Mouse (Mus musculus) limb, embryonic 12.5 days (tissue): Measurements from ENCODE around the gene E030018B13Rik. TPM values are rescaled to one million over a fixed set of nuclear protein-coding genes. Genes with fewer than 3 reads are reported as not detected.
A peak's percentile ranks its signal among the peaks of the same experiment; 100 is the strongest.

Experiments
- ATAC-seq: fragments of 200-750 bp; cut with Nextera tagmentation; 2 replicates; pipeline ENCODE4 v1.8.0; 2017; ENCODE audit warnings: low read depth, moderate TSS enrichment; ENCODE audit not compliant: insufficient number of reproducible peaks, insufficient read depth, low FRiP score, low TSS enrichment
- H3K27ac ChIP-seq: fragments of 300-500 bp; sonication (generic); 2 replicates; pipeline ENCODE4 v1.5.1; 2016; ENCODE audit warnings: mild to moderate bottlenecking, moderate library complexity
- H3K27me3 ChIP-seq: fragments of 300-500 bp; sonication (generic); 2 replicates; pipeline ENCODE4 v1.6.1; 2016; ENCODE audit warnings: mild to moderate bottlenecking, moderate library complexity
- H3K36me3 ChIP-seq: fragments of 300-500 bp; sonication (generic); 2 replicates; pipeline ENCODE4 v1.6.1; 2016; ENCODE audit warnings: mild to moderate bottlenecking, moderate library complexity
- H3K4me1 ChIP-seq: fragments of 300-500 bp; sonication (generic); replicated peaks from 2 replicates; pipeline ENCODE4 v1.6.1; 2016
- H3K4me2 ChIP-seq: fragments of 300-500 bp; sonication (generic); 2 replicates; pipeline ENCODE4 v1.6.1; 2016; ENCODE audit warnings: mild to moderate bottlenecking, moderate library complexity
- H3K4me3 ChIP-seq: fragments of 300-500 bp; sonication (generic); replicated peaks from 2 replicates; pipeline ENCODE4 v1.5.1; 2016; ENCODE audit warnings: mild to moderate bottlenecking
- H3K9ac ChIP-seq: fragments of 300-500 bp; sonication (generic); replicated peaks from 2 replicates; pipeline ENCODE4 v1.6.1; 2016; ENCODE audit warnings: mild to moderate bottlenecking, moderate library complexity
- H3K9me3 ChIP-seq: fragments of 300-500 bp; sonication (generic); 2 replicates; pipeline ENCODE4 v1.6.1; 2016; ENCODE audit warnings: mild to moderate bottlenecking, moderate library complexity
- WGBS: fragments of 180-500 bp; shearing (Covaris S2); methylation state at CpG from one replicate; pipeline ENCODE4 v1.1.7; 2016; 5-methylcytosine and 5-hydroxymethylcytosine counted together
- polyA plus RNA-seq: library from polyadenylated mRNA; unstranded; fragments of >200 nt; fragmentation: Nextera tagmentation; extraction: Ambion mirVana; gene quantifications from 2 replicates; pipeline ENCODE4 v1.2.1, GENCODE M21; 2016

The E030018B13Rik gene
- polyA plus RNA-seq, 1 experiment from 2014 or later = not detected

GRCm38 (mm10) chr7:63955440-63955839 is 38.8 kb downstream of the E030018B13Rik start:
- Histone ChIP-seq H3K9me3 (no peaks in the 10 kb centered on the region), H3K9ac (no peak overlapping the region), H3K4me3 (no peak overlapping the region), H3K27me3 (no peaks in the 10 kb centered on the region), H3K36me3 (no peaks in the 10 kb centered on the region), H3K4me1 (no peaks in the 10 kb centered on the region), H3K27ac (no peak overlapping the region), H3K4me2 (no peak overlapping the region)
- 84% methylated on average over 2 of the region's 2 CpGs for WGBS
- ATAC-seq = no peak

GRCm38 (mm10) chr7:63956138-63956823 is 39.6 kb downstream of the E030018B13Rik start:
- Histone ChIP-seq H3K4me3 (no peak overlapping the region), H3K9ac (no peak overlapping the region), H3K4me2 (no peak overlapping the region), H3K9me3 (no peaks in the 10 kb centered on the region), H3K27me3 (no peaks in the 10 kb centered on the region), H3K36me3 (no peaks in the 10 kb centered on the region), H3K27ac (no peak overlapping the region), H3K4me1 (no peaks in the 10 kb centered on the region)
- no peak for ATAC-seq
- WGBS = 74% methylated on average over 14 of the region's 14 CpGs

DNA sequence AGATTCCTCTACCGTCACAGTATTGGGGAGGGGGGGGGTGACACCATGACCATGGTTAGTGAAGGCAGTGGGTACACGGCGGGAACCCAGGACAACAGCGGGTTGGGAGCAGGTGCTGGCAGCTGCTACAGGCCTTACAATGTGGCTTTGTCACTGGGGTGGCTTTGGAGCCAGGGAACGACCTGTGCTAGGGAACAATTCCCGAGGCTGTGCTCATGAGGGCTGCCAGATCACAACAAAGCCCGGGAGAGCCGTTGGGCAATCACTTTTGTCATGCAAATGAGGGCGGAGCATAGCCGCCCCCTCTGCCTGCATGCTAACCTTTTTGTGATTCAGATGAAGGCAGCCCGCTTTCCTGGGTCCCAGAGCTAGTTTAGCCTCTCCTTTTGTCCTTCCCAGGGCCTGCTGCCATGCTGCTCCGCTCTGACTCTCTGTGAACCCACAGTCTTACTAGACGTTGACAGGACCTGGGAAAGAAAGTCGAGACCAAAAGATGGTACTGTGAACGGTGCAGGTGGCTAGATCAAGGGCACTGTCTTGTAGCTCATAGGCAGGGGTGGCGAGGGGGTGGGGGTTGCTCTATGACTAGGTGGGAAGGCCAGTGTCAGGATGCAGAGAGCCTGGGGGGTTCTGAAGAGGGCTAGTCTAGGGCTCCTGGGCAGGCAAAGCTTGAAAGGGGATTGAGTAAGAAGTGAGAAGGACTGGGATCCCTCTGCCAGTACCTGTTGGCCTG is 40.5 kb downstream of the E030018B13Rik start:
- no peak overlapping the region for H3K4me2 ChIP-seq
- 0 out of 2 replicates have a peak, but pooled peaks have one; percentile 44 for ATAC-seq

GRCm38 (mm10) chr7:63957872-63958640 is 41.4 kb downstream of the E030018B13Rik start:
- ATAC-seq = no peak
- Histone ChIP-seq H3K9ac (no peak overlapping the region), H3K9me3 (no peaks in the 10 kb centered on the region), H3K4me1 (no peaks in the 10 kb centered on the region), H3K4me2 (no peak overlapping the region), H3K27ac (no peak overlapping the region), H3K4me3 (no peak overlapping the region), H3K27me3 (no peaks in the 10 kb centered on the region), H3K36me3 (no peaks in the 10 kb centered on the region)
- WGBS = 85% methylated on average over 12 of the region's 12 CpGs

More for the DNA sequence above, 40.5 kb downstream of the E030018B13Rik start:
- Histone ChIP-seq H3K4me1 (no peaks in the 10 kb centered on the region), H3K4me3 (no peak overlapping the region), H3K27me3 (no peaks in the 10 kb centered on the region), H3K9ac (no peak overlapping the region), H3K9me3 (no peaks in the 10 kb centered on the region), H3K36me3 (no peaks in the 10 kb centered on the region), H3K27ac (no peak overlapping the region)
- 16% methylated on average over 16 of the region's 16 CpGs for WGBS

DNA sequence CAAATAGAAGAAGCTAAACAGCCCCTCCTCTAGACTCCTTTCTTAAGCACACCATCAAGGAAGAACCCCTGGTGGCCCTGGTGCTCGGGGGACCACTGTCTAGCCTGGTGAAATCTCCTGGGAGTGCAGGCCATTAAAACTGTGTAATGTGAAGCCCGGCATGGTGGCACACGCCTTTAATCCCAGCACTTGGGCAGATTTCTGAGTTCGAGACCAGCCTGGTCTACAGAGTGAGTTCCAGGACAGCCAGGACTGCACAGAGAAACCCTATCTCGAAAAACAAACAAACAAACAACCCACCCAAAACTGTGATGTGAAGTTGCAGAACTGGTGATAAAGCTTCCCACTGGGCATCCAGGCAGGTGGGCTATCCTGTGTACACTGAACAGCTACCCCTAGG is 47.0 kb downstream of the E030018B13Rik start:
- H3K4me2 ChIP-seq = no peak overlapping the region
- H3K36me3 ChIP-seq = no peaks in the 10 kb centered on the region
- WGBS = 67% methylated on average over 5 of the region's 5 CpGs
- H3K4me3 ChIP-seq = no peak overlapping the region
- no peak overlapping the region for H3K27ac ChIP-seq
- no peaks in the 10 kb centered on the region for H3K27me3 ChIP-seq
- H3K9me3 ChIP-seq = no peaks in the 10 kb centered on the region
- ATAC-seq = no peak
- H3K4me1 ChIP-seq = peaks cover 11% of the 10 kb centered on the region
- no peak overlapping the region for H3K9ac ChIP-seq

GRCm38 (mm10) chr7:63964121-63964520 is 47.5 kb downstream of the E030018B13Rik start:
- ATAC-seq = peak; percentile 48; the same call in 1 of the 2 replicates
- Histone ChIP-seq H3K4me3 (no peak overlapping the region), H3K9ac (no peak overlapping the region), H3K27me3 (no peaks in the 10 kb centered on the region), H3K4me1 (peaks cover 11% of the 10 kb centered on the region), H3K9me3 (no peaks in the 10 kb centered on the region), H3K27ac (no peak overlapping the region), H3K4me2 (no peak overlapping the region), H3K36me3 (no peaks in the 10 kb centered on the region)
- WGBS = 73% methylated on average over 6 of the region's 6 CpGs

GRCm38 (mm10) chr7:63965135-63965534 is 48.5 kb downstream of the E030018B13Rik start:
- H3K4me2 ChIP-seq = no peak overlapping the region
- peaks cover 15% of the 10 kb centered on the region for H3K4me1 ChIP-seq
- 0 out of 2 replicates have a peak, but pooled peaks have one; percentile 28 for ATAC-seq
- H3K4me3 ChIP-seq = no peak overlapping the region
- no peaks in the 10 kb centered on the region for H3K27me3 ChIP-seq
- 78% methylated on average over 2 of the region's 2 CpGs for WGBS
- no peaks in the 10 kb centered on the region for H3K9me3 ChIP-seq
- no peaks in the 10 kb centered on the region for H3K36me3 ChIP-seq
- no peak overlapping the region for H3K9ac ChIP-seq
- H3K27ac ChIP-seq = peak overlapping the region; percentile 12; the same call in 1 of the 2 replicates

DNA sequence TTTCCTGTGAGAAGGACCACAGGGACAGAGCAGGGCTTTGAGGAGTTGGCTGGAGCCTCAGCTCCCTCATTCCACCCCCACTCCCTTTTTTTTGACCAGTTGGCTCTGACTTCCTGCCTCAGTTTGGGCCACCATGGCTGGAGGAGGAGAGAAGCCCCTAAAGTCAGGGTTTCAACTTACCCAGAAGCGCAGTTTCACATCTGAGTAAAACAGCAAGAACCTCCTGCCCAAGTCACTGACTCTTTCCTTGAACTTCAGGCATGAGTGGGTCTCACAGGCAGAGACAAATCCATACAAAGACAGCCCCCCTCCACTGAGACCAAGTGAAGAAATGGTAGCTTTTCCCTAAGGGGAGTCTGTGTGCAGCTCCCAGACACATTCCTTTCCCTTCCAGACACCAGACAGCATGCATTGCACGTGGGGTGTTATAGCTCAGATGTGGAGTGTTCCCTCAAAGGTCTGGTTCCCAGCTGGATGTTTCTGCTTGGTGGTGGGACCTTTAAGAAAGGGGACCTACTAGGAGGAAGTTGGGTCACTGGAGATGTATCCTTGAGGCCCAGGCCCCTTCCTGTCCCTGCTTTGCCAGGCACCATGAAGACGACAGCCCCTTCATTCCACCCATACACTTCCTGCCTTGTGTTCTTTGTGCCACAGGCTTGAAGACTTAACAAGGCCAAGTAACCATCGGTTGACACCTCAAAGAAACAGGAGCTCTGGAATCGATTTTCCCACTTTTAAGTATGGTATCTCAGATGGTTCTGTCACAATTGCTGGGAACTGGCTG is 49.2 kb downstream of the E030018B13Rik start:
- H3K27ac ChIP-seq = 0 out of 2 replicates have a peak overlapping the region, but pooled peaks have one; percentile 12

GRCm38 (mm10) chr7:63969941-63970340 is 53.3 kb downstream of the E030018B13Rik start:
- Histone ChIP-seq H3K9ac (no peak overlapping the region), H3K4me2 (no peak overlapping the region), H3K4me1 (peaks cover 18% of the 10 kb centered on the region), H3K27me3 (no peaks in the 10 kb centered on the region), H3K36me3 (no peaks in the 10 kb centered on the region), H3K9me3 (no peaks in the 10 kb centered on the region), H3K27ac (no peak overlapping the region), H3K4me3 (no peak overlapping the region)
- WGBS = 58% methylated on average over 3 of the region's 3 CpGs
- ATAC-seq = no peak

More for the DNA sequence above, 49.2 kb downstream of the E030018B13Rik start:
- Histone ChIP-seq H3K4me1 (peaks cover 15% of the 10 kb centered on the region), H3K36me3 (no peaks in the 10 kb centered on the region), H3K27me3 (no peaks in the 10 kb centered on the region), H3K4me3 (no peak overlapping the region), H3K9me3 (no peaks in the 10 kb centered on the region), H3K4me2 (no peak overlapping the region), H3K9ac (no peak overlapping the region)
- ATAC-seq = no peak
- WGBS = 62% methylated on average over 5 of the region's 5 CpGs
